Mouse (Mus musculus) spleen, adult 2 months (tissue): ENCODE measurements around the gene Doc2a.

Source experiments
- CTCF ChIP-seq: fragments of 200-500 bp; IDR thresholded peaks from 2 replicates; pipeline ENCODE4 v1.5.1; 2011; ENCODE audit warnings: mild to moderate bottlenecking, inconsistent platforms; ENCODE audit not compliant: insufficient read depth, insufficient read length, insufficient replicate concordance; ENCODE audit errors: extremely low read depth
- POLR2A ChIP-seq: fragments of 200-500 bp; IDR thresholded peaks from 2 replicates; pipeline ENCODE4 v1.6.1; 2011; ENCODE audit warnings: low read depth, low read length, inconsistent platforms

DNA sequence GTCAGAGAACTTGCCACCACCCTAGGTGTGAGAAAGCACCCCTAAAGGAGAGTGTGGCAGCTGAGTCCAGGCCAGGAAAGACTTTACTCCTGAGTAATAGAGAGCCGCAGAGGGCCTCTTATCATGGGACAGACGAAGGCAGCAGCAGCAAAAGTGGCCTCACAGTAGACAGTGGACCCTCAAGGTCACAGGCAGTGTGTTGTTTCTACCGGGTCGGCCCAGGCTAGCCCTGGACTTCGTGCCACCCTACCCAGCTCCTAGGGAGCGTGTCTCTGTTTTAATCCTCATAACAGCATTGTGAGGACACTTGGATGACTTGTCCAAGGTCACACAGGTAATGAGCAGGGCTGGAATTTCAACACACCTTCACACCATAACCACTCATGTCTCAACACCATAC, 2.9 kb downstream of the Doc2a start:
- TF ChIP-seq POLR2A (no peak), CTCF (no peak)
